13 mouse cellular contexts compared by ENCODE assay signal in the genomic region with DNA sequence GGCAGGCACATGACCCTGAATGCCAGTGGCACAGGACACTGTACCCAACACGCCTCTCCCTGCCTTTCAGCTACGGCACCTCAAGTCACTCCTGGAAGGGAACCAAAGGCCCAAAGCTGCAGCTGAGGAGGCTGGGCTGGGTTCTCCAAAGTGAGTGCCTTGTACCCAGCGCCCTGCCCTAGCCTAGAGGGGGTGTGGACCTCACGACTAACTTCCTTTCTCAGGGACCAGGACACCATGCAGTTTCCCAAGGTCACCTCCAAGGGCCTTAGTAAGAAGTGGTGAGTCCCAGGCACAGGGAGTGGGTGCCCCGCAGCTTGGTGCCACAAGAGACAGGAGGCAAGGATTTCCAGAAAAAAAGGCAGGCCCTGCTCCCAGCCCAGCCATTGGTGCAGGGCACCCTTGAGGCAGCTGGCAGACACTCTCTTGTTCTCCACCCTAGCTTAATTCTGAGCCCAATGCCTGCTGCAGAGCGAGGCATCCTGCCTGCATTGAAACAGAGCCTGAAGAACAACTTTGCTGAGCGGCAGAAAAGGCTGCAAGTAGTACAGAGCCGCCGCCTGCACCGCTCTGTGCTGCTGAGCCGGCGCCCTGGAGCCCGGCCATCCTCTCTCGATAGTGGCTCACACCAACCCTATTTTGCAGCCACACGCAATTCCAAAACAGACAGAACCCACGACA. TPM values are rescaled to one million over a fixed set of nuclear protein-coding genes. Genes with fewer than 3 reads are reported as not detected.
A peak's percentile ranks its signal among the peaks of the same experiment; 100 is the strongest.
DNase-seq lines count a peak whose midpoint lies in the region.
"Had no signal": no experiment of that assay in that cellular context is flagged by ENCODE, and none has a peak within 500 bp of the region (broad histone marks: within the 10 kb centered on the region; RNA-seq: fewer than 3 reads in every experiment).

No protein-coding gene starts in this region.

- peak; percentile 55 for DNase-seq in layer of hippocampus, adult 11-12 months (ENCODE audit: low spot score)
- no peak for DNase-seq in layer of hippocampus, postnatal 25 days (ENCODE audit: extremely low spot score in 1 of 2, low spot score in 1 of 2)
- DNase-seq in right cerebral cortex, adult 2 months (ENCODE audit: low spot score in 2 of 2), result peak; percentile 17 to 43
- no peak for DNase-seq in right cerebral cortex, postnatal 25 days
- DNase-seq in cerebellum, adult 9-11 months, result peak; percentile 68
- no peak for DNase-seq in kidney, adult 9 months
- DNase-seq in thymus, postnatal 0 days (ENCODE audit: low spot score), result no peak
- DNase-seq: embryo, embryonic 11 days; gastrocnemius, postnatal 36 days; heart, postnatal 10 days; kidney, postnatal 14 days; thymus, postnatal 14 days had no signal

RNA-seq across cellular contexts. Expression of a gene that starts 3.8 kb away (rescaled TPM):
- total RNA-seq in layer of hippocampus, postnatal 25 days (2021), result 10 to 100 TPM; 38.7 to 39.3 TPM
- 0.98 and 1.1 TPM in 2 replicates for polyA plus RNA-seq in thymus, postnatal 0 days (2015; fragmentation: Nextera tagmentation; extraction: Ambion mirVana)
- total RNA-seq: neutrophil, adult 5-6 weeks had no signal

RNA-seq across cellular contexts. Expression of a gene that starts 30.9 kb away (rescaled TPM):
- total RNA-seq in layer of hippocampus, postnatal 25 days (2021), result 10 to 100 TPM; 40.8 to 58.6 TPM
- polyA plus RNA-seq in thymus, postnatal 0 days (2015; fragmentation: Nextera tagmentation; extraction: Ambion mirVana), result 17.4 and 21.6 TPM in 2 replicates

Comparison
In these comparisons a context has a peak if more than half of its experiments do, and no peak if none do; other contexts are left out.
1. DNase-seq: peak in layer of hippocampus, adult 11-12 months (single experiment), right cerebral cortex, adult 2 months (2 of 2) and cerebellum, adult 9-11 months (single experiment); none in layer of hippocampus, postnatal 25 days (0 of 2), right cerebral cortex, postnatal 25 days (single experiment), kidney, adult 9 months (single experiment) and thymus, postnatal 0 days (single experiment).